Mouse (Mus musculus) testis, adult 2 months (tissue): ENCODE measurements around the gene Tmem43.

ENCODE experiments used
- CTCF ChIP-seq: fragments of 200-500 bp; IDR thresholded peaks from 2 replicates; pipeline ENCODE4 v1.5.1; 2012; ENCODE audit warnings: low read depth, mild to moderate bottlenecking, inconsistent platforms, low read length, moderate library complexity; ENCODE audit not compliant: control insufficient read depth, insufficient read depth, insufficient replicate concordance
- POLR2A ChIP-seq: fragments of 200-500 bp; IDR thresholded peaks from 2 replicates; pipeline ENCODE4 v1.6.1; 2012; ENCODE audit warnings: low read depth, mild to moderate bottlenecking, inconsistent platforms, low read length, moderate library complexity; ENCODE audit not compliant: control insufficient read depth

DNA sequence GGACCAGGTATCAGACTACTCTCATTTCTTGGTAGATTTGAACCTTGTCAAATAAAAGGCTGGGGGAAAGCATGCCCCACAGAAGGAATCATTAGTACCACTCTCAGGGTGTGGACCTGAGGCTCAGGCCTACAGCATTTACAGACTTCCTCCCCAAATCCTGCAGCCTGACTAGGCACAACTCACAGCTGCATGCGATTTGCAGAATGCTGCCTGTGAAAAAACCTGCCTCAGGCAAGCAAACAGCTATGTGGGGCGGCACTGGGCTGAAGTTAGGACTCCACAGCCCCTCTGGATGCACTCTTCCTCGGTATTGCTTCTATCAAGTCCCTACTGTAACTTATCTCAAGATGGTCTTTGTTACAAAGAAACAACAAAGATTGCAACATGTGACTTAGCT, 34.5 kb downstream of the Tmem43 start:
- TF ChIP-seq POLR2A (no peak), CTCF (no peak)
